Mouse (Mus musculus): ENCODE data around the gene Cpa2. TPM values are rescaled to one million over a fixed set of nuclear protein-coding genes. Genes with fewer than 3 reads are reported as not detected.

Gene Cpa2
- total and polyA plus RNA-seq, 3 experiments: 0.12 TPM; not detected in 2

GRCm38 (mm10) chr6:30554092-30554491, 12.7 kb downstream of the Cpa2 start:
- H3K79me2 ChIP-seq (replicated peaks; ENCODE audit: control insufficient read depth, insufficient read depth, low read length): no peaks in the 10 kb centered on the region
- DNase-seq: no peak
- no peak overlapping the region for H3K4me3 ChIP-seq
- 89% methylated on average over 5 of the region's 5 CpGs for WGBS
- no peaks in the 10 kb centered on the region for H3K27me3 ChIP-seq (ENCODE audit: control insufficient read depth, insufficient read depth, low read length)
- no peaks in the 10 kb centered on the region for H3K36me3 ChIP-seq (ENCODE audit: control insufficient read depth, insufficient read depth, low read length)
- TF ChIP-seq POLR2A (IDR thresholded peaks at IDR 0.05; ENCODE audit: insufficient read depth, low read depth, low read length) (no peak), CTCF (IDR thresholded peaks at IDR 0.05) (no peak), EP300 (IDR thresholded peaks at IDR 0.05; ENCODE audit: insufficient read depth, low read depth, low read length) (no peak)
- no peak overlapping the region for H3K27ac ChIP-seq
- H3K4me1 ChIP-seq (ENCODE audit: control insufficient read depth, insufficient read depth, low read length): no peaks in the 10 kb centered on the region; the same call in 1 of the 2 replicates
- H3K9ac ChIP-seq (ENCODE audit: low read depth, low read length): no peak overlapping the region
- intact Hi-C loops (cut with DNase I): no loop called here

GRCm38 (mm10) chr6:30554621-30555170, 13.3 kb downstream of the Cpa2 start:
- Histone ChIP-seq H3K4me3 (no peak overlapping the region), H3K79me2 (replicated peaks; ENCODE audit: control insufficient read depth, insufficient read depth, low read length) (no peaks in the 10 kb centered on the region), H3K4me1 (ENCODE audit: control insufficient read depth, insufficient read depth, low read length) (no peaks in the 10 kb centered on the region; the same call in 1 of the 2 replicates), H3K9ac (ENCODE audit: low read depth, low read length) (no peak overlapping the region), H3K36me3 (ENCODE audit: control insufficient read depth, insufficient read depth, low read length) (no peaks in the 10 kb centered on the region), H3K27ac (no peak overlapping the region), H3K27me3 (ENCODE audit: control insufficient read depth, insufficient read depth, low read length) (no peaks in the 10 kb centered on the region)
- WGBS: 83% methylated on average over 5 of the region's 5 CpGs
- TF ChIP-seq POLR2A (IDR thresholded peaks at IDR 0.05; ENCODE audit: insufficient read depth, low read depth, low read length): no peak
- TF ChIP-seq CTCF (IDR thresholded peaks at IDR 0.05): no peak
- TF ChIP-seq EP300 (IDR thresholded peaks at IDR 0.05; ENCODE audit: insufficient read depth, low read depth, low read length): no peak
- intact Hi-C loops (cut with DNase I): no loop called here
- no peak for DNase-seq

- DNase-seq: peak; percentile 57 to 68
- intact Hi-C loops (cut with DNase I): no loop called here
- no peak for TF ChIP-seq POLR2A (IDR thresholded peaks at IDR 0.05; ENCODE audit: insufficient read depth, low read depth, low read length)
- TF ChIP-seq CTCF (IDR thresholded peaks at IDR 0.05): no peak
- no peak for TF ChIP-seq EP300 (IDR thresholded peaks at IDR 0.05; ENCODE audit: insufficient read depth, low read depth, low read length)
- WGBS: 10% methylated on average over 8 of the region's 9 CpGs
- Histone ChIP-seq H3K79me2 (replicated peaks; ENCODE audit: control insufficient read depth, insufficient read depth, low read length) (no peaks in the 10 kb centered on the region), H3K4me3 (no peak overlapping the region), H3K9ac (ENCODE audit: low read depth, low read length) (no peak overlapping the region), H3K27me3 (ENCODE audit: control insufficient read depth, insufficient read depth, low read length) (no peaks in the 10 kb centered on the region), H3K4me1 (ENCODE audit: control insufficient read depth, insufficient read depth, low read length) (no peaks in the 10 kb centered on the region; the same call in 1 of the 2 replicates), H3K27ac (no peak overlapping the region), H3K36me3 (ENCODE audit: control insufficient read depth, insufficient read depth, low read length) (no peaks in the 10 kb centered on the region)
Observed at GRCm38 (mm10) chr6:30556080-30556479, 14.7 kb downstream of the Cpa2 start.

- Histone ChIP-seq H3K4me3 (no peak overlapping the region), H3K9ac (ENCODE audit: low read depth, low read length) (no peak overlapping the region), H3K27ac (no peak overlapping the region), H3K79me2 (replicated peaks; ENCODE audit: control insufficient read depth, insufficient read depth, low read length) (no peaks in the 10 kb centered on the region), H3K4me1 (ENCODE audit: control insufficient read depth, insufficient read depth, low read length) (no peaks in the 10 kb centered on the region), H3K36me3 (ENCODE audit: control insufficient read depth, insufficient read depth, low read length) (no peaks in the 10 kb centered on the region), H3K27me3 (ENCODE audit: control insufficient read depth, insufficient read depth, low read length) (no peaks in the 10 kb centered on the region)
- DNase-seq: no peak
- intact Hi-C loops (cut with DNase I): no loop called here
- WGBS: 69% methylated on average over 1 of the region's 1 CpGs
- TF ChIP-seq EP300 (IDR thresholded peaks at IDR 0.05; ENCODE audit: insufficient read depth, low read depth, low read length): no peak
- no peak for TF ChIP-seq CTCF (IDR thresholded peaks at IDR 0.05)
- TF ChIP-seq POLR2A (IDR thresholded peaks at IDR 0.05; ENCODE audit: insufficient read depth, low read depth, low read length): no peak
Observed at GRCm38 (mm10) chr6:30559726-30560125, 18.3 kb downstream of the Cpa2 start.

GRCm38 (mm10) chr6:30562132-30562531, 20.8 kb downstream of the Cpa2 start:
- Histone ChIP-seq H3K27me3 (ENCODE audit: control insufficient read depth, insufficient read depth, low read length) (no peaks in the 10 kb centered on the region), H3K79me2 (replicated peaks; ENCODE audit: control insufficient read depth, insufficient read depth, low read length) (no peaks in the 10 kb centered on the region), H3K27ac (no peak overlapping the region), H3K4me1 (ENCODE audit: control insufficient read depth, insufficient read depth, low read length) (no peaks in the 10 kb centered on the region), H3K36me3 (ENCODE audit: control insufficient read depth, insufficient read depth, low read length) (no peaks in the 10 kb centered on the region), H3K4me3 (no peak overlapping the region), H3K9ac (ENCODE audit: low read depth, low read length) (no peak overlapping the region)
- no peak for DNase-seq
- intact Hi-C loops (cut with DNase I): no loop called here
- no peak for TF ChIP-seq EP300 (IDR thresholded peaks at IDR 0.05; ENCODE audit: insufficient read depth, low read depth, low read length)
- no peak for TF ChIP-seq CTCF (IDR thresholded peaks at IDR 0.05)
- no peak for TF ChIP-seq POLR2A (IDR thresholded peaks at IDR 0.05; ENCODE audit: insufficient read depth, low read depth, low read length)
- 66% methylated on average over 4 of the region's 4 CpGs for WGBS

- Histone ChIP-seq H3K79me2 (replicated peaks; ENCODE audit: control insufficient read depth, insufficient read depth, low read length) (no peaks in the 10 kb centered on the region), H3K36me3 (ENCODE audit: control insufficient read depth, insufficient read depth, low read length) (no peaks in the 10 kb centered on the region), H3K27me3 (ENCODE audit: control insufficient read depth, insufficient read depth, low read length) (no peaks in the 10 kb centered on the region), H3K4me1 (ENCODE audit: control insufficient read depth, insufficient read depth, low read length) (no peaks in the 10 kb centered on the region), H3K4me3 (no peak overlapping the region), H3K9ac (ENCODE audit: low read depth, low read length) (no peak overlapping the region), H3K27ac (no peak overlapping the region)
- TF ChIP-seq EP300 (IDR thresholded peaks at IDR 0.05; ENCODE audit: insufficient read depth, low read depth, low read length) (no peak), POLR2A (IDR thresholded peaks at IDR 0.05; ENCODE audit: insufficient read depth, low read depth, low read length) (no peak), CTCF (IDR thresholded peaks at IDR 0.05) (no peak)
- intact Hi-C loops (cut with DNase I): no loop called here
- 43% methylated on average over 6 of the region's 6 CpGs for WGBS
- no peak for DNase-seq
Observed at GRCm38 (mm10) chr6:30563575-30563974, 22.2 kb downstream of the Cpa2 start.

Measured in heart, adult 2 months (tissue).